Mouse (Mus musculus) frontal cortex, postnatal 10 days (tissue): ENCODE results near the gene Rps6ka2.

Source experiments
- DNase-seq, 2 experiments: peaks; one replicate each; pipeline ENCODE4 v3.0.0; 2022; ENCODE audit warnings: low spot score in 2 of 2, mixed read lengths in 1 of 2

Gene Rps6ka2

GRCm38 (mm10) chr17:7221310-7221709 lies 51.4 kb downstream of the Rps6ka2 start:
- DNase-seq = no peak

- no peak for DNase-seq
Observed at GRCm38 (mm10) chr17:7222198-7222597, 52.3 kb downstream of the Rps6ka2 start.

GRCm38 (mm10) chr17:7228545-7228944 lies 58.6 kb downstream of the Rps6ka2 start:
- DNase-seq = no peak

DNA sequence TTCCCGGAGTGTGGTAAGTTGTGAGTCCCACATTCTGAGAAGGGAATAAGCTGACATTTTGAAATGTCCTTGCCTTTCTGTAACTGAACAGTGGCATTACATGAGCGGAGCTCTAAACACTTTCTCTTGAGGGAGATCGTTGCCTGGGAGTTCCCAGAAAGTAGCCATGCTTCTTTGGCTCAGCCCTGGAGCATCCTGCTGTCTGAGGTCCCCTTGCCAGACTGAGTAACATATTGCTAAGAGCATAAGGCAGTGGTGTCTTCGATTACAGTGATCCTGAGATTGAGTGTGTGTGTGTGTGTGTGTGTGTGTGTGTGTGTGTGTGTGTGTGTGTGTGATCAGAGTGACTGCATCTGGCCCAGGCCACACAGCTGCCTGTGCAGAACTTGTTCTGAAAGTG lies 61.4 kb downstream of the Rps6ka2 start:
- no peak for DNase-seq

- no peak for DNase-seq
Observed at GRCm38 (mm10) chr17:7231790-7232189, 61.9 kb downstream of the Rps6ka2 start.

GRCm38 (mm10) chr17:7232400-7232799 lies 62.5 kb downstream of the Rps6ka2 start:
- DNase-seq = no peak

DNA sequence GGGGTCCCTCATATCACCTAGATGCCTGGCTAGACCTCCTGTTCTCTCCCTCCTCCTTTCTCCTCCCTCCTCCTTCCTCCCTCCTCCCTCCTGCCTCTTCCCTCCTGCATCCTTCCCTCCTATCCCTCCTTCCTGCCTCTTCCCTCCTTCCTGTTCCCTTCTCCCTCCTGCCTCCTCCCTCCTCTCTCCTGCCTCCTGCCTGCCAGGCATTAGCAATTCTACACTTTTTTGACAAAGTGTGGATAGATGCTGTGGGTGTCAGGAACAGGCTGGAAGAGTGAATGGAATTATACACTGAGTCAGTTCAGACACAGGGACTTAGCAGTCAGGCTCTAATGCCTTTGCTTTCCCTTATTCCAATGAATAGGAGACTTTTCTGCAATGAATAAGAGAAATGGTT lies 63.3 kb downstream of the Rps6ka2 start:
- no peak for DNase-seq

DNA sequence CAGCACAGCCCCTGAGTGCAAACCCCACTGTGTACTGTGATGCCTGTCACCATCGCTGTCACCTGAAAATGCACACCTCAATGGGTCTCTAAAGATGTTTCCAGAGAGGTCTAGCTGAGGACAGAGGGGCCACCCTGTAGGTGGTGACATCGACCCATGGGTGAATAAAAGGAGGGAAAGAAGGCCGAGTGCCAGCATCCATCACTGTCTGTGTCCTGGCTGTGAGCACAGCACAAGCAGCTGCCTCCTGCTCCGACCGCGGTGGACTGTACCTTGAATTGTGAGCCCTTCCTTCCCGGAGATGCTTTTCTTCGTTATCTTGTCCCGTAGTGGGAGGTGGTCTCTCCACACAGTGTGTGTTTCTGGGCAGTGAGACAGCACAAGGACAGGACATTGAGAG lies 67.8 kb downstream of the Rps6ka2 start:
- no peak for DNase-seq

DNA sequence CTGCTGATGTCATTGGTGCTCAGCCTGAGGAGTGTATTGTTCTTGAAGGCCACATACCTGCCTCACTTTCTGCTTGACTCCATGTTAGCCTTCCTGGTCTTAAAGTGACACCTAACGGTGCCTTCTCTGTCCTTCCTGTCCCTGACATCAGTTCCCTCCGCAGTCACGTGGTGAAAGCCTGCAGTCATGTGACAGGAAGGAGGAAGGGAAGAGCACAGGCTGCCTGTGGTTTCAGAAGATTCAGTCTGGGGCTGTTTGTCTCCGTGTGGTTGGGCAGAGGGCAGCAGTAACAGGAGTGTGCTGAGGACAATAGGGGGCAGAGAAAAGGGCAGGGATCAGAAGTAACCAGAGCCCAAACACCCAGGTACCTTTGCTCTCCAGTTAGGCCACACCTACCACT lies 68.9 kb downstream of the Rps6ka2 start:
- DNase-seq = no peak

DNA sequence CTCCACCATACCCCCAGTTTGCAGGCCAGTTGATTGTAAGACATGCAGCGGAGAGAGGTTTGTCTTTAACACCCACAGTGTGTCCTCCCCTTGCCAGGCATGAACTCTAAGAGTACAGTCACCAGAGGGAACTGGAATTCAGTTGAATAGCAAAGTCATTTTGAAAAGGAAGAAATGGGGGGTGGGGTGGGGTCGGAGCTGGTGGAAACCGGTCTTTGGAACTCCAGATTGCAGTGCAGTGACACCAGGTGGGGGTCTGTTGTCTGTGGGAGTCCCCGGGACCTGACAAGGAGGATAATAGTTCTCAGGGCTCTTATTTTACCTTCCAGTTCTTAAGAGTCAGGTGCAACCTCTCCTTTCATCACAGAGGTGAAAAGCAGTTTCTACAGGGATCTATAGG lies 70.6 kb downstream of the Rps6ka2 start:
- no peak for DNase-seq

GRCm38 (mm10) chr17:7245078-7245477 lies 75.2 kb downstream of the Rps6ka2 start:
- DNase-seq = no peak

DNA sequence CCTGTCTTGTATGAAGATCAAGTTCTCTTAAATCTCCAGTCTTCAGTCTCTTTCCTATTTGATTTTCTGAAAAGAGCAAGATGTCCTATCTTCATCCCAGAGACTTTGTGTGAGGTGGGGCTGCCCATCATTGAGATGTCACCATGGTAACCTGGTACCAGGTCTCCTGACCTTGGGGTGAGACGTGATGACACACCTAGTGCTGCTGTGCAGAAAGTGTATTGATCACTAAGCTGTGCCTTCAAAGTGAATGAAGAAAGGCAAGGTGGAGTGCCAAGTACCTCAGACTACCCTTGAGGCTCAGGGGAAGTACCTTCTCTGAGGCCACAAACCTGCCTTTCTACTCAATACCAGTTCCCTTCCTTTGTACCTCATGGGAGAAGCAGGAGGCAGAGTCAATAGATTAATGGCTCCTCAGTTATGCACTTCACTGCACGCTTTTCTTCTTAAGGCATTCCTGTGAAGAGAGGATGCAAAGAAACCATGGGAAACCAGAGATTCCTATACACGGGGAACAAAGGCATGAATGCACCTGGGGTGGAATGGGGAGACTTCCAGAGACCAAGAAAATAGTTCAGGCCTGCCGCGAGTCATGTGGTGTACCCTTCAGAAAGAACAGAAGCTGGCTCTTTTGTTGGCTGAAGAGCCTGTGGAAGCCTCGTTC lies 77.1 kb downstream of the Rps6ka2 start:
- no peak for DNase-seq

- no peak for DNase-seq
Observed at GRCm38 (mm10) chr17:7250373-7250772, 80.5 kb downstream of the Rps6ka2 start.

- no peak for DNase-seq
Observed at GRCm38 (mm10) chr17:7257208-7257607, 87.3 kb downstream of the Rps6ka2 start.

GRCm38 (mm10) chr17:7258748-7259359 lies 88.9 kb downstream of the Rps6ka2 start:
- no peak for DNase-seq

GRCm38 (mm10) chr17:7260360-7260759 lies 90.4 kb downstream of the Rps6ka2 start:
- no peak for DNase-seq

GRCm38 (mm10) chr17:7262056-7262455 lies 92.1 kb downstream of the Rps6ka2 start:
- no peak for DNase-seq

DNA sequence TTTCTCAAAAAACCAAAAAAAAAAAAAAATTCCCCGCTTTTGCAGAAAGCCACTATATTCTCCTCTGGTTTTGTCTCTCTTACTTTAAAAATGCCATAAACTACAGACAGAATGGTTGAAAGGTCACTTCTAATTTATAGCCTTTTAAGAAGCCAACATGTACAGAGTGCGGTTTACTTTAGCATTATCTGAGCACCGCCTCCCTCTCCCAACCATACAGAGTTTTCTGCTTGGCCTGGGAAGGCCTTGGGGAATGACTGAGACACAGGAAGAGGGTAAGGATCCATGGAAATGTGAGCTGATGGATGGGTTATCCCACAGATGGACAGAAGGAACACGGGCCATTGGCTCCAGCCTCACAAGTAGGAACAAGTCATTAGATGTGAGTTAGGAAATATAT lies 92.7 kb downstream of the Rps6ka2 start:
- DNase-seq = no peak

GRCm38 (mm10) chr17:7264610-7265009 lies 94.7 kb downstream of the Rps6ka2 start:
- DNase-seq = no peak

DNA sequence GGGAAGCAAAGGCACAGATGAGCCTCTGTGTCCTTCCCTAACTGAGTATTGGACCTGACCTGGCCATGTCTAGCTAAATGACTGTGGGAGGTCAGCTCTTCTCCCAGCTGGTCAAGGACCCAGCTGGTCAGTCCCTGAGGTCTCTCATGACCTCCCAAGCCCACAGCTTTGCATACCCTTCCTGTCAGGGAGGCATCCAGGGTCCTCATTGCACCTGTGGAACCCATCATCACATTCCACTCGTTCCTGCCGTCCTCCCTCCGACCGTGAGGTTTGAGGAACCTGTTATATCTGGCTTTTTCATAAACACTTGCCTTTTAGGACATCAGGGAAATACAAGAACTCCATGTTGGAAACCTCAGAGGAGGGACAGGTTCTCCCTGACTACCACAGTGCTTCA lies 95.4 kb downstream of the Rps6ka2 start:
- DNase-seq = no peak

- no peak for DNase-seq
Observed at GRCm38 (mm10) chr17:7265705-7266368, 95.9 kb downstream of the Rps6ka2 start.

GRCm38 (mm10) chr17:7267843-7268242 lies 97.9 kb downstream of the Rps6ka2 start:
- DNase-seq = no peak

DNA sequence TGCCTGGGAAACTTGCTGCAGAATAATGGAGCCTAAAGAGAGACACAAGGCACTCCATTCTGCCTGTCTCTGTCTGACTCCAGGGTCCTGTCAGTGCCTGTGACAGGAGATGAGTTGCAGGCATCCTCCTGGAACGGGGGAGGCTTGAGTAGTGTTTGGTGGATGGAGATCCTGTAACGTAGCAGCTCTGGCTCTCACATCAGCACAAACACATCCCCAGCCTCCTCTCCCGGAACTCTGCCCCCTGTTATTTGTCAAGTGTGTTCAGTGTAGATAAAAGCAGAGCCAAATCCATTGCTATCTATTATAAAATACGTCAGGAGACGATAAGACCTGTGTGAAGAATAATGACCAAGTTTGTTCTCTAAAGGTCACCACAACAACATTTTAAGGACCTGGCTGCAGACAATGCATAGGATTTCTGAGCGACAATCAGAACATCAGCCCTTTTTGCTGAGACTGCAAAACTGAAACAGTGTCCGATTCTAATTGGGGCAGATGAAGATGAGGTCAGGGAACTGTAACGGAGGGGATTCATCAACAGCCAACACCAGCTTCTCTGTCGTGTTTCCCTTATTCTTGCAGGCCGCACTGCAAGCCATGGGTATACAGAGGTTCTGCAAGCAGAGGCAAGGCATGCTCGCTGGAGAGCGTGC lies 99.4 kb downstream of the Rps6ka2 start:
- DNase-seq = no peak
